Mouse (Mus musculus): ENCODE data around the gene Arl2bp. TPM values are rescaled to one million over a fixed set of nuclear protein-coding genes. Genes with fewer than 3 reads are reported as not detected.
A peak's percentile ranks its signal among the peaks of the same experiment; 100 is the strongest.

Arl2bp gene
- 198 and 211 TPM in 2 replicates for polyA plus RNA-seq (2012; rRNA removed)

DNA sequence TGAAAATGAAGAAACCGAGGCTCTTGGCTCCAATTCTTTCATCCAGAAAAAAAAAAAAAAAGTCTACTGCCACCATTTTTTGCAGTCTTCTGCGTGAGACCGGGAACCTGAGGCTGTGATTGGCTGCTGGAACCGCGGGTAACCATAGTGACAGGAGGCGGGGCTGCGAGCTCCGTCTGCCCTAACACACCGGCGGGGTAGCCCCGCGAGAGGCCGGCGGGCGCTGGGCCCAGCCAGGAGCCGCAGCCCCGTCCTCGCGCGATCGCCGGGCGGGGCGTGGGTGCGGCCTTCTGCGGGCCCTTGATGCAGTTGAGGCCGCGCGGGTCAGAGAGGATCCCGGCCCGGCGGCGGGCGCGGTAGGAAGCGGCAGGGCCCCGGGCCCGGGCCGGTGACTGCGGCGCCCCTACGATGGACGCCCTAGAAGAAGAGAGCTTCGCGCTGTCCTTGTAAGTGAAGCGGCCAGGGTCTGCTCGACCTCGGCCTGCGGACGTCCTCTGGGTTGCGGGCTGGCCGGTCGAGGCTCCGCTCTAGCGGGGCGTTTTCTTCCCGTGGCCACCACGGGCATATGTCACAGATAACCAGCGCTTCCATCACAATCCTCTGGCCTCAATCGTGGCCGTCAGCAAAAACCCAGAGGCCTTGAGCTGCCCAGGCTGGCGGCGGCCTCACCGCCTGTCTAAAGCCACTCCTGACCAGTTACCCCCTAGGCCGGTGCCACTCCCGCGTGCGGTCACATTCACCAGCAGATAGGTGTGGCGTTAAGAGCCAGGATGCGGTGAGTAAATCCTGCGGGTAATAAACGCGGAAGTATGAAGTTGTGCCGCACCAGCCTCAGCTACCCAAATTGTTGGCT is at the start of gene Arl2bp:
TSS of gene Arl2bp (plus strand) at position 145 of the 853 bp plus-strand sequence.
- TF ChIP-seq CTCF (IDR thresholded peaks at IDR 0.05; ENCODE audit: borderline replicate concordance, insufficient read depth, low read depth, low read length) (no peak), POLR2A (IDR thresholded peaks at IDR 0.05; ENCODE audit: borderline replicate concordance, insufficient read depth, low read length) (peak; percentile 43; the same call in 1 of the 2 replicates)
- WGBS = under 1% methylated on average over 74 of the region's 74 CpGs
- H3K27me3 ChIP-seq (ENCODE audit: control insufficient read depth, insufficient read depth, low read length) = no peaks in the 10 kb centered on the region
- no peaks in the 10 kb centered on the region; the same call in 1 of the 2 replicates for H3K4me1 ChIP-seq (ENCODE audit: control insufficient read depth, insufficient read depth, low read length)
- peak within 1 kb of the TSS; percentile 70 for H3K27ac ChIP-seq (ENCODE audit: insufficient read depth, low read length)
- H3K4me3 ChIP-seq (replicated peaks; ENCODE audit: insufficient read depth, low read depth, low read length) = peak within 1 kb of the TSS; percentile 66
- peak; percentile 94 to 95 for DNase-seq

DNA sequence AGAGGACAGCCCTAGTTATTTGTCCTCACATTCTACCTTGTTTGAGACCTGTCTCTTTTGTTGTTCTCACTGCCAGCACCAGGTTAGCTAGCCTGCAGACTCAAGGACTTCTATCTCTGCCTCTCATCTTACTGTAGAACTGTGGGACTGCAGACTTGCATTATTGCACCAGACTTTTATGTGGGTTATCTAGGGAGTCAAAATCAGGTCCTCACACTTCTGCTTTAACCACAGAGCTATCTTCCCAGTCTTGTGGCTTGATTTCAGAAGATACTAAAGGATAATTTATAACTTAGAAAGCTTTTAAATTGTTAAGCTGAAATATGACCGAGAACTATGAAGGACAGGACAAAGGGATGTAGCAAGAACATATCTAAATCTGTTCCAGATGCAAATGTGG is 41.5 kb upstream of the Arl2bp start:
- Histone ChIP-seq H3K27ac (ENCODE audit: insufficient read depth, low read length) (no peak overlapping the region), H3K4me1 (ENCODE audit: control insufficient read depth, insufficient read depth, low read length) (no peaks in the 10 kb centered on the region), H3K27me3 (ENCODE audit: control insufficient read depth, insufficient read depth, low read length) (no peaks in the 10 kb centered on the region), H3K4me3 (replicated peaks; ENCODE audit: insufficient read depth, low read depth, low read length) (no peak overlapping the region)
- no peak for DNase-seq
- WGBS = 95% methylated on average over 1 of the region's 1 CpGs
- TF ChIP-seq CTCF (IDR thresholded peaks at IDR 0.05; ENCODE audit: borderline replicate concordance, insufficient read depth, low read depth, low read length) (no peak), POLR2A (IDR thresholded peaks at IDR 0.05; ENCODE audit: borderline replicate concordance, insufficient read depth, low read length) (no peak)

DNA sequence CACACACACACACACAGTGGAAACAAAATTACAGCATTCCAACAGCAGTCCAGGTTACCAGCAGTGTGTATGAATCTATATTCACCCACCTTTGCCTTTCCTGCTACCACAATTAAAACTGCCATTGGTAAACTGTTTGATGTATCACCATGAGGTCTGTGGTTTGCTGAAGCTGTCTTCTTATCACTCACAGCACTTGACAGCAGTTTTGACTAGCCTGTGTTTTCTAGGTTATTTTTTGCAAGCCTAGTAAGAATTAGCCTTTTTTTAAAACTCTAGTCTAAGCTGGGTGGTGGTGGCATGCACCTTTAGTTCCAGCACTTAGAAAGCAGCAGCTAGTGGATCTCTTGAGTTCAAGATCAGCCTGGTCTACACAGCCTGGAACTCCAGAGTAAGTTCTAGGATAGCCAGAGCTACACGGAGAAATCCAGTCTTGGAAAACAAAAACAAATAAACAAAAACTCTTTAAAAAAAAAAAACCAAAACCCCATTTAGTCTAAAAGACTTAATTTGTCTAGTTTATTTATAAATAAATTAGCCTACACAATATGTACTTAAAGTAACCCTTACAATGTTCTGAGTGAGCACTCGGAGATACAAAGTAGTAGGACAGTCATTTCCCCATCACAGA is 32.7 kb upstream of the Arl2bp start:
- TF ChIP-seq CTCF (IDR thresholded peaks at IDR 0.05; ENCODE audit: borderline replicate concordance, insufficient read depth, low read depth, low read length) = no peak
- no peak for TF ChIP-seq POLR2A (IDR thresholded peaks at IDR 0.05; ENCODE audit: borderline replicate concordance, insufficient read depth, low read length)
- Histone ChIP-seq H3K4me1 (ENCODE audit: control insufficient read depth, insufficient read depth, low read length) (no peaks in the 10 kb centered on the region), H3K4me3 (replicated peaks; ENCODE audit: insufficient read depth, low read depth, low read length) (no peak overlapping the region), H3K27ac (ENCODE audit: insufficient read depth, low read length) (no peak overlapping the region), H3K27me3 (ENCODE audit: control insufficient read depth, insufficient read depth, low read length) (no peaks in the 10 kb centered on the region)
- WGBS = 90% methylated on average over 2 of the region's 2 CpGs
- DNase-seq = no peak

DNA sequence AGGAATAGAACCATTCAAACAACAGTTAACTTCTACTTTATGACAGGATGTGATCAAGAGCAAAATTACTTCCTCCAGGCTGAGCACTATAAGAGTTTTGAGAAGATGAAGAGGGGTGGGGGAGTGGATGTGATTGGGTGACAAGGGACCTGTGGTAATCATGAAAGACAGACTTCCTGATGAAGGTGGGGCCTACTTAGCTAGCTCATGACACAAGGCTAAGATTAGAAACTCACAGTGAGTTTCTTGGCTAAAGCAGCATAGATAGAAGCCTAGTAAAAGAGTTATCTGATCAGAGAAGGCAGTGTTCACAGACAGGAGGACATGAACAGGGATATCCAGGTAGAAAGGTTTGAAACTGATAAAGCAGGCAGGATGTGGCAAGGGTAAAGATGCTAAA is 32.2 kb upstream of the Arl2bp start:
- TF ChIP-seq POLR2A (IDR thresholded peaks at IDR 0.05; ENCODE audit: borderline replicate concordance, insufficient read depth, low read length) (no peak), CTCF (IDR thresholded peaks at IDR 0.05; ENCODE audit: borderline replicate concordance, insufficient read depth, low read depth, low read length) (no peak)
- no peaks in the 10 kb centered on the region for H3K27me3 ChIP-seq (ENCODE audit: control insufficient read depth, insufficient read depth, low read length)
- H3K4me3 ChIP-seq (replicated peaks; ENCODE audit: insufficient read depth, low read depth, low read length) = no peak overlapping the region
- DNase-seq = no peak
- H3K4me1 ChIP-seq (ENCODE audit: control insufficient read depth, insufficient read depth, low read length) = no peaks in the 10 kb centered on the region
- H3K27ac ChIP-seq (ENCODE audit: insufficient read depth, low read length) = no peak overlapping the region

DNA sequence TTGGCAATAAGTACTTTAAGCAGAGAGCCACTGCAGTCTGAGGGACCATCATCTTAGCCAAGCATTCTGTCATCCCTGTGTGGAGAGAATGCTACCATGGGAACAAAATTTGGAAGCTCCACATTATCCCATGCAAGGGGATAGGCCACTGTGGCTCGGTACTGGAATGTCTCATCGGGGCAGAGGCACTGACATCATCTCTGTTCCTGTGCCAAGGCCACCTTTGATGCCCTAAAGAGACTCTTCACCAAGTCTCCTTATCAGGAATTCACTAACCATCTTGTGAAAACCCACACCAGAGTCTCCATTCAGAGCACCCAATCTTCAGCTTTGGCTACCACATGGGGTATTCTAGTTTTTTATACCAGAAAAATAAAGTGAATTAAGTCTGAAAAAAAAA is 25.2 kb upstream of the Arl2bp start:
- H3K4me1 ChIP-seq (ENCODE audit: control insufficient read depth, insufficient read depth, low read length) = no peaks in the 10 kb centered on the region
- H3K27ac ChIP-seq (ENCODE audit: insufficient read depth, low read length) = no peak overlapping the region
- whole genome bisulfite sequencing = 50% methylated on average over 2 of the region's 2 CpGs
- DNase-seq = no peak
- no peaks in the 10 kb centered on the region for H3K27me3 ChIP-seq (ENCODE audit: control insufficient read depth, insufficient read depth, low read length)
- TF ChIP-seq CTCF (IDR thresholded peaks at IDR 0.05; ENCODE audit: borderline replicate concordance, insufficient read depth, low read depth, low read length) (no peak), POLR2A (IDR thresholded peaks at IDR 0.05; ENCODE audit: borderline replicate concordance, insufficient read depth, low read length) (no peak)
- H3K4me3 ChIP-seq (replicated peaks; ENCODE audit: insufficient read depth, low read depth, low read length) = no peak overlapping the region

DNA sequence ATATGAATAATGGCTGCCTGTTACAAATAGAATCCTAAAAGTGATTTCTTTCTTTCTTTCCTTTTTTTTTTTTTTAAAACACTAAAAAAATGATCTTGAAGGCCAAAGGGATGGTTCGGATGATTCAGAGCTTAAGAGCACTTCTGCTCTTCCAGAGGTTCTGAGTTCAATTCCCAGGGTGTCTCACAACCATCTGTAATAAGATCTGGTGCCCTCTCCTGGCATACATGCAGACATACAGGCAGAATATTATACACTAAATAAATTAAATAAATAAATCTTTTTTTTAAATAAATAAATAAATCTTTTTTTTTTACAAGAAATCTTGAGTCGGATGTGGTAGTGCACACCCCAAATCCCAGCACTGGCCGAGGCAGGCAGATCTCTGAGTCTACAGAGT is 24.5 kb upstream of the Arl2bp start:
- TF ChIP-seq CTCF (IDR thresholded peaks at IDR 0.05; ENCODE audit: borderline replicate concordance, insufficient read depth, low read depth, low read length) = no peak
- TF ChIP-seq POLR2A (IDR thresholded peaks at IDR 0.05; ENCODE audit: borderline replicate concordance, insufficient read depth, low read length) = no peak

DNA sequence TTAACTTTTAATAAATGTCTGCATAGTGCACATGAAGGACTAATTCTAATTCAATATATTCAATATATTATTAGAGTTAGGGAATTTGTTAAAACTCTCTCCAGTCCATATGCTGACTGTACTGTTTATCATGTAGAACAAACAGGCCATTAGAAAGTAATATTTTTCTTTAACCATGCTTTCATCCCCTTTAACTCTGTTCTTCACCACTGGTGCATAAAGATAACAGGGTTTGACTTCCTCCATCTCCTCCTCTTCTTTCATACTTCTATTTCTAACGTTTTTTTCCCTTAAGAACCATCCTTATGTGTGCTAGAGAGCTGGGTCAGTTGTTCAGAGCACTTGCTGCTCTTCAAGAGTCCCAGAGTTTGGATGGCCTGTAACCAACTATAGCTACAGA is 21.2 kb upstream of the Arl2bp start:
- Histone ChIP-seq H3K4me3 (replicated peaks; ENCODE audit: insufficient read depth, low read depth, low read length) (no peak overlapping the region), H3K4me1 (ENCODE audit: control insufficient read depth, insufficient read depth, low read length) (no peaks in the 10 kb centered on the region), H3K27me3 (ENCODE audit: control insufficient read depth, insufficient read depth, low read length) (no peaks in the 10 kb centered on the region), H3K27ac (ENCODE audit: insufficient read depth, low read length) (no peak overlapping the region)
- DNase-seq = no peak
- 77% methylated on average over 1 of the region's 1 CpGs for WGBS
- no peak for TF ChIP-seq POLR2A (IDR thresholded peaks at IDR 0.05; ENCODE audit: borderline replicate concordance, insufficient read depth, low read length)
- no peak for TF ChIP-seq CTCF (IDR thresholded peaks at IDR 0.05; ENCODE audit: borderline replicate concordance, insufficient read depth, low read depth, low read length)

More for the DNA sequence above, 24.5 kb upstream of the Arl2bp start:
- 97% methylated on average over 3 of the region's 3 CpGs for WGBS
- Histone ChIP-seq H3K27ac (ENCODE audit: insufficient read depth, low read length) (no peak overlapping the region), H3K4me3 (replicated peaks; ENCODE audit: insufficient read depth, low read depth, low read length) (no peak overlapping the region), H3K27me3 (ENCODE audit: control insufficient read depth, insufficient read depth, low read length) (no peaks in the 10 kb centered on the region), H3K4me1 (ENCODE audit: control insufficient read depth, insufficient read depth, low read length) (no peaks in the 10 kb centered on the region)
- DNase-seq = no peak

DNA sequence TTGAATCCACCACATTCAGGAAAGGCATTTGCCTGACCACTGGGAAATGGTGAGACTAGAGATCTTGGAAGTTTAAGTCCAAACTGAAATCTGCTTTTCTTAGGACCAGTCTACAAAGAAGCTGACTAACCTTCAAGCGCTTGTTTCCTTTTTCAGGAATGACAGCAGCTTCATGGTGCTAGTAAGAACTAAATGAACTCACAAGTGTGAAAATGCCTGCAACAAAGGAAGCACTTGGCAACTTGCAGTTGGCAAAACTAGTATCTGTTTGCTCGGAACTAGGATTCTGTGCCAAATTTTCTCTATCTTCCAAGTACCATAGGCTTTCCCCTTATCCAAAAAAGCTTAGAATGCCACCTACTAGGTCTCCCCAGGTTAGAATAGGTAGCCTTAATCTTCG is 20.2 kb upstream of the Arl2bp start:
- no peak overlapping the region for H3K27ac ChIP-seq (ENCODE audit: insufficient read depth, low read length)
- H3K4me3 ChIP-seq (replicated peaks; ENCODE audit: insufficient read depth, low read depth, low read length) = no peak overlapping the region
- TF ChIP-seq CTCF (IDR thresholded peaks at IDR 0.05; ENCODE audit: borderline replicate concordance, insufficient read depth, low read depth, low read length) (no peak), POLR2A (IDR thresholded peaks at IDR 0.05; ENCODE audit: borderline replicate concordance, insufficient read depth, low read length) (no peak)
- H3K27me3 ChIP-seq (ENCODE audit: control insufficient read depth, insufficient read depth, low read length) = no peaks in the 10 kb centered on the region
- no peak for DNase-seq
- 74% methylated on average over 3 of the region's 3 CpGs for WGBS
- H3K4me1 ChIP-seq (ENCODE audit: control insufficient read depth, insufficient read depth, low read length) = no peaks in the 10 kb centered on the region
